Mouse (Mus musculus) megakaryocyte-erythroid progenitor cell, adult 5-6 weeks (primary cell): ENCODE data around the gene Atp10b. TPM values are rescaled to one million over a fixed set of nuclear protein-coding genes. Genes with fewer than 3 reads are reported as not detected.

Source experiments
- ATAC-seq: replicated peaks from 2 replicates; pipeline ENCODE4 v1.8.0; 2016; ENCODE audit warnings: mild to moderate bottlenecking, inconsistent platforms; ENCODE audit not compliant: severe bottlenecking, poor library complexity, low FRiP score, low TSS enrichment
- total RNA-seq, 2 experiments: library from RNA; stranded (forward) in 1 of 2; stranded (reverse) in 1 of 2; fragments of 200-1000, 215-1000 nt in 1 of 2; fragments of >200 nt in 1 of 2; fragmentation: Nextera tagmentation in 1 of 2; gene quantifications; 2 replicates each; pipeline ENCODE4 v1.2.3; 2014 to 2017

Atp10b gene
- total RNA-seq, 2 experiments from 2014 or later, result not detected

DNA sequence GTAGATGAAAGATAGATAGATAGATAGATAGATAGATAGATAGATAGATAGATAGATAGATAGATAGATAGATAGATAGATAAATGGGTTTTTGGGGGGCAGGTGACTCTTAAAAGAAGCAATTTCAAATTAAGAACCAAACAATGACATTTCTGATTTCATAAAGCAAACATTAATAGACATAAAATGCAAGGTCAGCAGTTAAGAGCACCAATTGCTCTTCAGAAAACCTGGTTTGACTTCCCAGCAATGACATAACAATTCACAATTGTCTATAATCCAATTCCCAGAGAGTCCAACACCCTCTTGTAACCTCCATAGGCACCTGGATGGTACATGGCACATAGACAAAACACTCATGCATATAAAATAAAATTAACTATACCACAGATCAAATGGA is 124.2 kb downstream of the Atp10b start:
- no peak for ATAC-seq

DNA sequence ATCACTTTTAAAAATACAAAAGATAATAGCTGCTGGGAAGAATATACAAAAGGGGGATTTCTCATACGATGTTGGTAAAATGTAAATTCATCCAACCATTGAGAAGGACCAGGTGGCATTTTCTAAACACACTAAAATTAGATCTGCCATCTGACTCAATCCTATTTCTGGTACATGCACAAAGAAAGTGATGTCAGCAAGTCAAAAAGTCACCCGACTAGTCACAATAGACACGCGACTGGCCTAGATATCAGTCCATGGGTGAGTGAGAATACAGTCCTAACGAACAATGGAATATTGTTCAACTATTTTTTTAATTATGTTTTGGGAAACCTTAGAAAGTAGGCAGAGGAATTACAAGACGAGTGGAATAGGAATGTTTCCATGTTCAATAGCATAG is 147.9 kb downstream of the Atp10b start:
- no peak for ATAC-seq

DNA sequence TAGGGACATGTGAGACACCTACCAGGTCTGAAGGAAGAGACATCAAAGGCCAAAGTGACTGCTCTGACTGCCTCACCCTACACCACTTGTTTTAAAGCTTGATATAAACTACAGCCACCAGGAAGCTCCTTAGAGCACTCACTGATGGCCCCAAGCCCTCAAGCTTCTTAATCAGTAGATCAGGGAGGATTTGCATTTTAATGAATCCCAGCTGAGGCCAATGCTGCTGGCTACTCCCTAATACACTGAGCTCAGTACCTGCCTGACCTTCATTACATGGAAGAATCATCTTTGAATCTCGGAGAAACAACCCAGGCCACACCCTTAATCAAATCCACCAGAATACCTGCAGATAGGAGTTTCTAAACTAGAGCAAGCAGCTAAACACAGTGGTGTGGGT is 161.3 kb downstream of the Atp10b start:
- ATAC-seq, result no peak

Other genes with a start within 250 kb of the Atp10b start
- not detected in 2 replicates for gene Gm9972, start 114.1 kb upstream of the Atp10b start, total RNA-seq (2014; fragmentation: Nextera tagmentation)
- gene Gm9972, start 114.1 kb upstream of the Atp10b start, total RNA-seq (2017), result not detected in 2 replicates